In the genomic region with DNA sequence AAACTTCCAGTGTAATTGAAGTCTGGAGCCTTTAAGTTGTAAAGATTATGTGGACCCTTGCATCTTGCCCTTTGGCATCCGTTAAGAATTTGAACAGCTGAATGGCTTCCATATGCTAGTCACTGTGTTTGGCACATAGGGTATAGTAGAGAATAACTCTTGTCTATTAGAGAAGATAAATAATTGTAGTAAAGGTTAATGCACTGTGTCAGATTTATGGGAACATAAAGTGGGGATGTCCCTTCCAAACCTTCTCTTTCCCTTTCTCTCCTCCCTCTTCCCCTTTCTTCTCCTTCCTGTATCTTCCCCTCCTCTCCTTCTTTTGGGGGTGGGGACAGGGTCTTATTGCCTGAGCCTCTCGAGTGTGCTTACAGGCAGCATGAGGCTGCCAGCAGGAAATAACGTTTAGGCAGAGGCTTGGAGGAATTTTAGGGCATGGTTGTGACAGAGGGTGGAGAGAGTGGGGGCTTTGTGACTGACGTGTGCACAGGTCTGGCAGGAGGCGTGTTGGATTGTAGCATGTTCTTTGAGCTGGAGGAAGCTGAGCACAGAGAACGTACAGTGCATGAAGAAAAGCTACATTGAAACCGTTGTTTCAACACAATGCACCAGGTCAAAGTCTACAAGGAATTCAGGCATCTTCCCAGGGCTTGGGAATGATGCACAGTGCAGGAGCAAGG, we compare ENCODE assay signal across 10 mouse cellular contexts. TPM values are rescaled to one million over a fixed set of nuclear protein-coding genes. Genes with fewer than 3 reads are reported as not detected.
DNase-seq lines count a peak whose midpoint lies in the region; ATAC-seq and TF ChIP-seq lines count a peak whose summit lies in the region.
"Had no signal": no experiment of that assay in that cellular context is flagged by ENCODE, and none has a peak within 500 bp of the region (broad histone marks: within the 10 kb centered on the region; RNA-seq: fewer than 3 reads in every experiment).

No protein-coding gene starts in this region.

- no peak for TF ChIP-seq POLR2A in liver, adult 2 months (IDR thresholded peaks at IDR 0.05; ENCODE audit: extremely low read depth, insufficient read depth, low read length)

- no peaks in the 10 kb centered on the region for H3K36me3 ChIP-seq in liver, adult 2 months (ENCODE audit: control insufficient read depth, insufficient read depth, low read length)
- no peaks in the 10 kb centered on the region; the same call in 1 of the 2 replicates for H3K36me3 ChIP-seq in forebrain, embryonic 12.5 days (replicated peaks)
- no peaks in the 10 kb centered on the region for H3K36me3 ChIP-seq in intestine, postnatal 0 days (ENCODE audit: control insufficient read depth, insufficient read depth)
- no peaks in the 10 kb centered on the region for H3K36me3 ChIP-seq in neural tube, embryonic 12.5 days

- H3K27ac ChIP-seq in liver, adult 2 months (replicated peaks; ENCODE audit: insufficient read depth, low read depth, low read length), result no peak overlapping the region
- H3K27ac ChIP-seq in forebrain, embryonic 12.5 days, result peak overlapping the region; percentile 97
- no peak overlapping the region for H3K27ac ChIP-seq in intestine, postnatal 0 days (ENCODE audit: low read depth, low read length)
- no peak overlapping the region for H3K27ac ChIP-seq in neural tube, embryonic 12.5 days

- 0 out of 2 replicates have a peak overlapping the region, but pooled peaks have one; percentile 1 for H3K4me2 ChIP-seq in forebrain, embryonic 12.5 days
- H3K4me2 ChIP-seq in intestine, postnatal 0 days (replicated peaks; ENCODE audit: low read depth), result no peak overlapping the region
- peak overlapping the region; percentile 16; the same call in 1 of the 2 replicates for H3K4me2 ChIP-seq in neural tube, embryonic 12.5 days (replicated peaks)

- peaks cover 7% of the 10 kb centered on the region for H3K4me1 ChIP-seq in liver, adult 2 months (ENCODE audit: control insufficient read depth, insufficient read depth, low read length)
- H3K4me1 ChIP-seq in forebrain, embryonic 12.5 days, result peaks cover 57% of the 10 kb centered on the region
- H3K4me1 ChIP-seq in intestine, postnatal 0 days (replicated peaks; ENCODE audit: control insufficient read depth, insufficient read depth, low read length), result no peaks in the 10 kb centered on the region
- H3K4me1 ChIP-seq in neural tube, embryonic 12.5 days, result peaks cover 47% of the 10 kb centered on the region

- TF ChIP-seq CTCF in liver, adult 2 months (IDR thresholded peaks at IDR 0.05; ENCODE audit: low read depth, low read length), result no peak
- TF ChIP-seq CTCF in intestine, postnatal 0 days (IDR thresholded peaks at IDR 0.05; ENCODE audit: low read depth), result no peak

- ATAC-seq in forebrain, embryonic 12.5 days (ENCODE audit: low FRiP score), result no peak
- peak; percentile 45; the same call in 1 of the 2 replicates for ATAC-seq in intestine, postnatal 0 days
- peak; percentile 21; the same call in 1 of the 2 replicates for ATAC-seq in neural tube, embryonic 12.5 days (ENCODE audit: low FRiP score, low read depth)
- no peak for ATAC-seq in erythroid progenitor cell, adult 5-6 weeks (replicated peaks; ENCODE audit: low FRiP score, poor library complexity, severe bottlenecking)
- ATAC-seq in monocyte, adult 5-6 weeks (replicated peaks; ENCODE audit: insufficient number of reproducible peaks, low FRiP score, low TSS enrichment, poor library complexity, severe bottlenecking), result no peak
- no peak for ATAC-seq in frontal cortex, adult (ENCODE audit: low TSS enrichment)

- peaks cover 37% of the 10 kb centered on the region for H3K79me2 ChIP-seq in liver, adult 2 months (ENCODE audit: control insufficient read depth, insufficient read depth, low read length)

- H3K4me3 ChIP-seq in liver, adult 2 months (ENCODE audit: insufficient read depth, low read depth, low read length), result no peak overlapping the region
- H3K4me3 ChIP-seq in forebrain, embryonic 12.5 days (replicated peaks), result no peak overlapping the region
- H3K4me3 ChIP-seq in intestine, postnatal 0 days (ENCODE audit: low read depth, low read length), result no peak overlapping the region
- H3K4me3 ChIP-seq in neural tube, embryonic 12.5 days, result no peak overlapping the region

- H3K9me3 ChIP-seq in forebrain, embryonic 12.5 days, result no peaks in the 10 kb centered on the region
- H3K9me3 ChIP-seq in intestine, postnatal 0 days (ENCODE audit: control insufficient read depth), result no peaks in the 10 kb centered on the region
- no peaks in the 10 kb centered on the region for H3K9me3 ChIP-seq in neural tube, embryonic 12.5 days

- DNase-seq in liver, adult 2 months (ENCODE audit: extremely low read depth, low read depth, low spot score), result peak; percentile 56
- no peak for DNase-seq in liver
- DNase-seq: gastrocnemius, postnatal 25 days; right cerebral cortex, postnatal 14 days had no signal

- 36% methylated on average over 7 of the region's 7 CpGs for WGBS in liver, adult 2 months
- WGBS in forebrain, embryonic 12.5 days, result 25% methylated on average over 7 of the region's 7 CpGs
- WGBS in intestine, postnatal 0 days, result 22% methylated on average over 7 of the region's 7 CpGs
- 23% methylated on average over 7 of the region's 7 CpGs for WGBS in neural tube, embryonic 12.5 days

- H3K27me3 ChIP-seq in liver, adult 2 months (ENCODE audit: control insufficient read depth, insufficient read depth, low read length), result no peaks in the 10 kb centered on the region
- H3K27me3 ChIP-seq in forebrain, embryonic 12.5 days, result no peaks in the 10 kb centered on the region
- no peaks in the 10 kb centered on the region for H3K27me3 ChIP-seq in intestine, postnatal 0 days (replicated peaks; ENCODE audit: control insufficient read depth, insufficient read depth, low read length)
- no peaks in the 10 kb centered on the region for H3K27me3 ChIP-seq in neural tube, embryonic 12.5 days (replicated peaks)

- H3K9ac ChIP-seq in liver, adult 2 months (ENCODE audit: low read depth, low read length), result no peak overlapping the region
- H3K9ac ChIP-seq in forebrain, embryonic 12.5 days, result no peak overlapping the region
- no peak overlapping the region for H3K9ac ChIP-seq in intestine, postnatal 0 days (ENCODE audit: low read depth, low read length)
- H3K9ac ChIP-seq in neural tube, embryonic 12.5 days, result no peak overlapping the region

RNA-seq across cellular contexts. Expression of a gene that starts 47.8 kb away (rescaled TPM):
- total RNA-seq in liver, adult 2 months (2014; rRNA removed), result 16.0 and 27.0 TPM in 2 replicates
- 12.1 and 12.5 TPM in 2 replicates for polyA plus RNA-seq in liver, adult 2 months (2012; rRNA removed)
- polyA plus RNA-seq in forebrain, embryonic 12.5 days (2016; fragmentation: Nextera tagmentation; extraction: Ambion mirVana), result 27.6 and 29.0 TPM in 2 replicates
- polyA plus RNA-seq in intestine, postnatal 0 days (2015; fragmentation: Nextera tagmentation; extraction: Ambion mirVana), result 4.9 and 5.1 TPM in 2 replicates
- polyA plus RNA-seq in neural tube, embryonic 12.5 days (2016; fragmentation: Nextera tagmentation; extraction: Ambion mirVana), result 16.8 and 17.1 TPM in 2 replicates
- 16.3 and 16.6 TPM in 2 replicates for total RNA-seq in erythroid progenitor cell, adult 5-6 weeks (2015; ENCODE audit: low replicate concordance)
- total RNA-seq in erythroid progenitor cell, adult 5-6 weeks (2017; ENCODE audit: low replicate concordance), result 11.0 and 18.5 TPM in 2 replicates
- 127 to 158 TPM (median 135 TPM) in 3 replicates for total RNA-seq in monocyte, adult 5-6 weeks (2017)

Comparison
In these comparisons a context has a peak if more than half of its experiments do, and no peak if none do; other contexts are left out.
1. ATAC-seq: peak in intestine, postnatal 0 days (single experiment) and neural tube, embryonic 12.5 days (single experiment); none in forebrain, embryonic 12.5 days (single experiment), erythroid progenitor cell, adult 5-6 weeks (single experiment), monocyte, adult 5-6 weeks (single experiment) and frontal cortex, adult (single experiment).